Mouse (Mus musculus) lung, postnatal 0 days (tissue): Measurements from ENCODE around the gene Rad50.

ENCODE experiments used
- CTCF ChIP-seq: IDR thresholded peaks from 2 replicates; pipeline ENCODE4 v1.5.1; 2016; ENCODE audit warnings: antibody characterized with exemption, mild to moderate bottlenecking
- EP300 ChIP-seq: IDR thresholded peaks from 2 replicates; pipeline ENCODE4 v1.6.1; 2016; ENCODE audit warnings: antibody characterized with exemption, mild to moderate bottlenecking, control low read depth

DNA sequence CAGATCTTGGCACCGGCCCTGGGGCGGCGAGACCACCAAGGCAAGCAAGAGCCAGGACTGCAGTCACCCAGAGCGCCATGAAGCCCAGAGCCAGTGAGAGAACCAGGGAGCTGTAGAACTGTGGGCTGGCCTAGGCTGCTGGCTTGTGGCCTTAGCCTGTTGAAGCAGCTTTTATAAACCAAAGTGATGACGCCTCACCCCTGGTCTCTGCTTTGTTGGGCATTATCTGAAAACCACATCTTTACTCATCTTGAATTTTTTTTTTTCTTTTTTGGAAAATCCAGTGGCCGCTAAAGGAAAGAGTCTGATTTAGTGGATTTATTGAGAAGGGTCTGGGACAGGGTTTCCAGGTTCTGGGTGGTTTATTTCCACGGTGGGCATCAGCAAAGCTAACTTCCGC lies 72.6 kb downstream of the Rad50 start, which contains the start of gene Il13:
- no peak for TF ChIP-seq CTCF
- no peak for TF ChIP-seq EP300
